Mouse (Mus musculus): ENCODE results near the gene Tmem59. TPM values are rescaled to one million over a fixed set of nuclear protein-coding genes. Genes with fewer than 3 reads are reported as not detected.

The Tmem59 gene
- polyA plus RNA-seq, 1 experiment from 2014 or later = 352 TPM

GRCm38 (mm10) chr4:107180746-107181145 lies 2.5 kb downstream of the Tmem59 start:
- Histone ChIP-seq H3K36me3 (ENCODE audit: control insufficient read depth, insufficient read depth, low read length) (peaks cover 9% of the 10 kb centered on the region), H3K4me2 (ENCODE audit: low read length) (no peak overlapping the region), H3K27ac (replicated peaks in 1 of 2; ENCODE audit: control insufficient read depth in 1 of 2, insufficient read depth in 1 of 2, low read depth in 2 of 2, low read length in 2 of 2) (no peak overlapping the region), H3K9me3 (ENCODE audit: control insufficient read depth, low read length) (no peaks in the 10 kb centered on the region), H3K9ac (ENCODE audit: low read length) (no peak overlapping the region), H3K4me1 (ENCODE audit: control insufficient read depth in 2 of 2, insufficient read depth in 2 of 2, low read length in 2 of 2) (peaks cover 0 to 28% of the 10 kb centered on the region in 2 experiments; a peak in 2 of 4 replicates), H3K27me3 (ENCODE audit: control insufficient read depth, insufficient read depth, low read length) (no peaks in the 10 kb centered on the region), H3K4me3 (ENCODE audit: control insufficient read depth in 1 of 2, insufficient read depth in 1 of 2, low read depth in 1 of 2, low read length in 2 of 2) (no peak overlapping the region)
- no peak for ATAC-seq (ENCODE audit: insufficient number of reproducible peaks, insufficient read depth, low FRiP score, low read depth)

DNA sequence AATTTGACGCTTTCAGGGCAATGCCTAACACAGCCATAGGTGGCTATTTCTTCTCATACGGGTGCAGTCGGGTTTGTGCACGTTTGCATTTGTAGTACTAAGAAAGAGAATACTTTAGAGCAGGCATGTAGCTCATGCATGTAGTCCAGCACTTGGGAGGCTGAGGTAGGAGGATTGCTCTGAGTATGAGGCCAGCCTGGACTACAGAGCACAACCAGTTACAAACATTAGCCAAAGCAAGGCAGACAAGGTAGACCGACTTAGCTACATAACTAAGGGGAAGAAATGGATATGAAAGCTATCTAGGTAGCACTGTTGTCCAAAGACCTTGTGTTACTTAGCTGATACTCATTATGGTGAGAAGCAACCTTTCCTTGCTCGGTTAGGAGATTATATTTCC lies 3.7 kb downstream of the Tmem59 start:
- Histone ChIP-seq H3K9ac (ENCODE audit: low read length) (no peak overlapping the region), H3K27me3 (ENCODE audit: control insufficient read depth, insufficient read depth, low read length) (no peaks in the 10 kb centered on the region), H3K4me1 (ENCODE audit: control insufficient read depth in 2 of 2, insufficient read depth in 2 of 2, low read length in 2 of 2) (peaks cover 0 to 33% of the 10 kb centered on the region in 2 experiments; a peak in 2 of 4 replicates), H3K9me3 (ENCODE audit: control insufficient read depth, low read length) (no peaks in the 10 kb centered on the region), H3K4me3 (ENCODE audit: control insufficient read depth in 1 of 2, insufficient read depth in 1 of 2, low read depth in 1 of 2, low read length in 2 of 2) (no peak overlapping the region), H3K4me2 (ENCODE audit: low read length) (no peak overlapping the region), H3K27ac (replicated peaks in 1 of 2; ENCODE audit: control insufficient read depth in 1 of 2, insufficient read depth in 1 of 2, low read depth in 2 of 2, low read length in 2 of 2) (no peak overlapping the region), H3K36me3 (ENCODE audit: control insufficient read depth, insufficient read depth, low read length) (peaks cover 13% of the 10 kb centered on the region)
- ATAC-seq (ENCODE audit: insufficient number of reproducible peaks, insufficient read depth, low FRiP score, low read depth) = no peak
- WGBS = 84% methylated on average over 6 of the region's 6 CpGs

DNA sequence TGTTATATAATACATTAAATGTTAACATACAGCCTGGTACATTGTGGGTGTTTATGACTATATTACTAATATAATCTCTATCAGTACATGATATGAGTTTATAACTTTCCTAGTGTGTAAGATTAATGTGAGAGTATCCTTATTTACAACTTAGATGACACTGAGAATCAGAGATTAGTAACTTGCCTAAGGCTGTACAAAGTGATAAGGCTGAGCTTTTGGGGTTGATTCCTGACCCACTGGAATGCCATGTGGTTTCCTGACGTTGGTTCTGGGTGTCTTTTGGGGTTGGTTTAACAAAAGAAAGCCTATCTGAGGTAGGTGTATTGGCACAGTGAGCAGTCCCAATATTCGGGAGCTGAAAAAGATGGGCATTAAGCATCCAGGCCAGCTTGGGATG lies 4.6 kb downstream of the Tmem59 start:
- peaks cover 0 to 25% of the 10 kb centered on the region in 2 experiments; a peak in 2 of 4 replicates for H3K4me1 ChIP-seq (ENCODE audit: control insufficient read depth in 2 of 2, insufficient read depth in 2 of 2, low read length in 2 of 2)
- H3K9me3 ChIP-seq (ENCODE audit: control insufficient read depth, low read length) = no peaks in the 10 kb centered on the region
- H3K9ac ChIP-seq (ENCODE audit: low read length) = no peak overlapping the region
- 79% methylated on average over 2 of the region's 2 CpGs for WGBS
- ATAC-seq (ENCODE audit: insufficient number of reproducible peaks, insufficient read depth, low FRiP score, low read depth) = no peak
- H3K27ac ChIP-seq (replicated peaks in 1 of 2; ENCODE audit: control insufficient read depth in 1 of 2, insufficient read depth in 1 of 2, low read depth in 2 of 2, low read length in 2 of 2) = no peak overlapping the region
- H3K4me2 ChIP-seq (ENCODE audit: low read length) = no peak overlapping the region
- peaks cover 22% of the 10 kb centered on the region for H3K36me3 ChIP-seq (ENCODE audit: control insufficient read depth, insufficient read depth, low read length)
- no peak overlapping the region for H3K4me3 ChIP-seq (ENCODE audit: control insufficient read depth in 1 of 2, insufficient read depth in 1 of 2, low read depth in 1 of 2, low read length in 2 of 2)
- H3K27me3 ChIP-seq (ENCODE audit: control insufficient read depth, insufficient read depth, low read length) = no peaks in the 10 kb centered on the region

DNA sequence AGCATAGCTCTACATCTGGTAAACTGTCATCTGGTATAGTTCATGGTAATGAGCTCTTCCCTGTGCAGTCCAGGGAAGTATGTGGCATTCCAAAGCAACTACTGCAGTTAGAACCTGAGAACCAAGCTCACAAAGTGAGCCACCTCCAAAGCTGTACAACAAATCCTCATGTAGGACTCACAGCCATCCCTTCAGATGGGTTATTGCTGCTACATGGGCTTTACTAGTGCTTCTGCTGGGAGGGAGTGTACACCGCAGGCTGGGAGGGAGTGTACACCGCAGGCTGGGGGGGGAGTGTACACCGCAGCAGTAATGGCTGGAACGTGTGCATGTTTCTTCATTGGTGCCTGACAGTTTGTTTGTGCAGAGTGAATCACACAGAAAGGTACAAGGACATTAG lies 5.0 kb downstream of the Tmem59 start:
- WGBS = 89% methylated on average over 4 of the region's 4 CpGs
- Histone ChIP-seq H3K4me1 (ENCODE audit: control insufficient read depth in 2 of 2, insufficient read depth in 2 of 2, low read length in 2 of 2) (peaks cover 0 to 25% of the 10 kb centered on the region in 2 experiments; a peak in 2 of 4 replicates), H3K9ac (ENCODE audit: low read length) (no peak overlapping the region), H3K4me3 (ENCODE audit: control insufficient read depth in 1 of 2, insufficient read depth in 1 of 2, low read depth in 1 of 2, low read length in 2 of 2) (no peak overlapping the region), H3K27ac (replicated peaks in 1 of 2; ENCODE audit: control insufficient read depth in 1 of 2, insufficient read depth in 1 of 2, low read depth in 2 of 2, low read length in 2 of 2) (no peak overlapping the region), H3K27me3 (ENCODE audit: control insufficient read depth, insufficient read depth, low read length) (no peaks in the 10 kb centered on the region), H3K9me3 (ENCODE audit: control insufficient read depth, low read length) (no peaks in the 10 kb centered on the region), H3K4me2 (ENCODE audit: low read length) (no peak overlapping the region), H3K36me3 (ENCODE audit: control insufficient read depth, insufficient read depth, low read length) (peaks cover 26% of the 10 kb centered on the region)
- ATAC-seq (ENCODE audit: insufficient number of reproducible peaks, insufficient read depth, low FRiP score, low read depth) = no peak

DNA sequence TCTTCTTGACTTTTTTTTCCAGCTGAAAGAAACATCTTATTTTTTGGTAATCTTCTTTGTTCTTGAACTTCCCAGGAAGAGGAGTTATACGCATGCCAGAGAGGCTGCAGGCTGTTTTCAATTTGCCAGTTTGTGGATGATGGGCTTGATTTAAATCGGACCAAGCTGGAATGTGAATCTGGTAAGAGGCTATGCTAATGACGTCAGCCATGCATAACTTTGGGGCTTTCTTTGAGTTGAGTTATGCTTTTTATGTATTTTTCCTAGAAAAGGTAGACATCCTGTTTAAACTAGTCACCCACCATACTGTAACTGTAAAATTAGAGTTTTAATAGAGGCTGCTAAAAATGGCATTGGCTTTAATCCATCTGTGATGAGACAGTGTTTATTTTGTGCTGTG lies 7.5 kb downstream of the Tmem59 start:
- peaks cover 0 to 12% of the 10 kb centered on the region in 2 experiments; a peak in 2 of 4 replicates for H3K4me1 ChIP-seq (ENCODE audit: control insufficient read depth in 2 of 2, insufficient read depth in 2 of 2, low read length in 2 of 2)
- no peaks in the 10 kb centered on the region for H3K9me3 ChIP-seq (ENCODE audit: control insufficient read depth, low read length)
- H3K4me3 ChIP-seq (ENCODE audit: control insufficient read depth in 1 of 2, insufficient read depth in 1 of 2, low read depth in 1 of 2, low read length in 2 of 2) = no peak overlapping the region
- WGBS = 67% methylated on average over 3 of the region's 3 CpGs
- no peak for ATAC-seq (ENCODE audit: insufficient number of reproducible peaks, insufficient read depth, low FRiP score, low read depth)
- H3K4me2 ChIP-seq (ENCODE audit: low read length) = no peak overlapping the region
- H3K27me3 ChIP-seq (ENCODE audit: control insufficient read depth, insufficient read depth, low read length) = no peaks in the 10 kb centered on the region
- H3K27ac ChIP-seq (replicated peaks in 1 of 2; ENCODE audit: control insufficient read depth in 1 of 2, insufficient read depth in 1 of 2, low read depth in 2 of 2, low read length in 2 of 2) = no peak overlapping the region
- H3K36me3 ChIP-seq (ENCODE audit: control insufficient read depth, insufficient read depth, low read length) = peaks cover 51% of the 10 kb centered on the region
- no peak overlapping the region for H3K9ac ChIP-seq (ENCODE audit: low read length)

- H3K36me3 ChIP-seq (ENCODE audit: control insufficient read depth, insufficient read depth, low read length) = peaks cover 96% of the 10 kb centered on the region
- no peak overlapping the region for H3K9ac ChIP-seq (ENCODE audit: low read length)
- no peak overlapping the region for H3K4me3 ChIP-seq (ENCODE audit: control insufficient read depth in 1 of 2, insufficient read depth in 1 of 2, low read depth in 1 of 2, low read length in 2 of 2)
- no peaks in the 10 kb centered on the region for H3K9me3 ChIP-seq (ENCODE audit: control insufficient read depth, low read length)
- no peak for ATAC-seq (ENCODE audit: insufficient number of reproducible peaks, insufficient read depth, low FRiP score, low read depth)
- H3K4me1 ChIP-seq (ENCODE audit: control insufficient read depth in 2 of 2, insufficient read depth in 2 of 2, low read length in 2 of 2) = no peaks in the 10 kb centered on the region
- H3K4me2 ChIP-seq (ENCODE audit: low read length) = no peak overlapping the region
- WGBS = 95% methylated on average over 3 of the region's 3 CpGs
- H3K27ac ChIP-seq (replicated peaks in 1 of 2; ENCODE audit: control insufficient read depth in 1 of 2, insufficient read depth in 1 of 2, low read depth in 2 of 2, low read length in 2 of 2) = no peak overlapping the region
- no peaks in the 10 kb centered on the region for H3K27me3 ChIP-seq (ENCODE audit: control insufficient read depth, insufficient read depth, low read length)
Measured at GRCm38 (mm10) chr4:107193841-107194240, 15.6 kb downstream of the Tmem59 start.

DNA sequence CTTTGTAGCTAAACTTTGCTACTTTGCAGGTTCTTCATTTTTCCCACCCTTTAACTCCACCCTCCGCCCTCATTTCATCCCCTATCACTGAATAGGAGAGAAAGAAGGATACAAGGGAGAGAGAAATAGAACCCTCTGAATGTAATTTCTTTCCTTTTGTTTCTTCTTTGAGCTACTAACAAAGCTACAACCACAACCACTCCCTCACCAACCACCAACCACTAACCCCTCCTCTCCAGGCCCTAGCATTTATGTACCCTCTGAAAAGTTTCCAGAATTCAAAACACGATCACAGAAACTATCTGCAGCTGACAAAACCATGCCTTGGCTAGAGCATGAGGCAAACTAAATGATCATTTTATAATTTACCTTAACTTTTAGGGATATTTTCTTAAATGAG lies 18.3 kb downstream of the Tmem59 start:
- H3K36me3 ChIP-seq (ENCODE audit: control insufficient read depth, insufficient read depth, low read length) = peaks cover 96% of the 10 kb centered on the region

GRCm38 (mm10) chr4:107198072-107198471 lies 19.9 kb downstream of the Tmem59 start:
- Histone ChIP-seq H3K4me2 (ENCODE audit: low read length) (no peak overlapping the region), H3K9me3 (ENCODE audit: control insufficient read depth, low read length) (no peaks in the 10 kb centered on the region), H3K36me3 (ENCODE audit: control insufficient read depth, insufficient read depth, low read length) (peaks cover 97% of the 10 kb centered on the region), H3K27me3 (ENCODE audit: control insufficient read depth, insufficient read depth, low read length) (no peaks in the 10 kb centered on the region), H3K27ac (replicated peaks in 1 of 2; ENCODE audit: control insufficient read depth in 1 of 2, insufficient read depth in 1 of 2, low read depth in 2 of 2, low read length in 2 of 2) (no peak overlapping the region), H3K4me1 (ENCODE audit: control insufficient read depth in 2 of 2, insufficient read depth in 2 of 2, low read length in 2 of 2) (no peaks in the 10 kb centered on the region), H3K9ac (ENCODE audit: low read length) (no peak overlapping the region), H3K4me3 (ENCODE audit: control insufficient read depth in 1 of 2, insufficient read depth in 1 of 2, low read depth in 1 of 2, low read length in 2 of 2) (no peak overlapping the region)
- ATAC-seq (ENCODE audit: insufficient number of reproducible peaks, insufficient read depth, low FRiP score, low read depth) = no peak
- WGBS = 88% methylated on average over 5 of the region's 5 CpGs

More for the DNA sequence above, 18.3 kb downstream of the Tmem59 start:
- H3K9ac ChIP-seq (ENCODE audit: low read length) = no peak overlapping the region
- no peak overlapping the region for H3K4me3 ChIP-seq (ENCODE audit: control insufficient read depth in 1 of 2, insufficient read depth in 1 of 2, low read depth in 1 of 2, low read length in 2 of 2)
- ATAC-seq (ENCODE audit: insufficient number of reproducible peaks, insufficient read depth, low FRiP score, low read depth) = no peak
- no peaks in the 10 kb centered on the region for H3K9me3 ChIP-seq (ENCODE audit: control insufficient read depth, low read length)
- no peak overlapping the region for H3K4me2 ChIP-seq (ENCODE audit: low read length)
- 87% methylated on average over 2 of the region's 2 CpGs for WGBS
- no peaks in the 10 kb centered on the region for H3K27me3 ChIP-seq (ENCODE audit: control insufficient read depth, insufficient read depth, low read length)
- no peaks in the 10 kb centered on the region for H3K4me1 ChIP-seq (ENCODE audit: control insufficient read depth in 2 of 2, insufficient read depth in 2 of 2, low read length in 2 of 2)
- no peak overlapping the region for H3K27ac ChIP-seq (replicated peaks in 1 of 2; ENCODE audit: control insufficient read depth in 1 of 2, insufficient read depth in 1 of 2, low read depth in 2 of 2, low read length in 2 of 2)

Data from heart, embryonic 14.5 days (tissue).